Mouse (Mus musculus) ovary, postnatal 10 days (tissue): ENCODE measurements around the gene Flnb.
A peak's percentile ranks its signal among the peaks of the same experiment; 100 is the strongest.

ENCODE experiments used
- DNase-seq: peaks from one replicate; pipeline ENCODE4 v3.0.0; 2022; ENCODE audit warnings: low spot score

Gene Flnb

DNA sequence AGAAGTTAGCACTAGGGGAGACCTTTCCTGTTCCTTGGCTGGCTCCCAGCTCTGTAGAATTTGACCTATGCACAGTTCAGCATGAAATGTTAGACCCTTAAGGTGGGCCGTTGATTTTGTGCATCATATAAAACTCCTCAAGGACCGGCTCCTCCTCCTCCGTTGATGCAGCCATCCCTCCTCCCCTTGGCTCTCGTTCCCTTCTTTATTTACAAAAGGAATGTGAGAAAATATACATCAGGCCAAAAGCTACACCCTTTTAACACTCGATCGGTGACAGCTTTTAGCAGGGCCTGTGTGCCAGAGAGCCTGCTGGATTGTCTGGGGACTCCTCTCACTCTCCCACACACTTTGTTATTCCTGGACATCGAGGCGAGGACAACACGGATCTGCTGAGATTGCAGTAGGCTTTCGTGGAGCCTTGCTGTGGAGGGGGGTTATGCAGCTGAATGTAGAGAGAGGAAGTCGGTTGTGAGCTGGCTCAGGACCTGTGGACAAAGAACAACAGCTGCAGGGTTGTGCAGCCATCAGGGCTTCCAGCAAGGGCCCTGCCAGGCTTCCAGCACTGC is 82.8 kb downstream of the Flnb start:
- DNase-seq: peak; percentile 19

DNA sequence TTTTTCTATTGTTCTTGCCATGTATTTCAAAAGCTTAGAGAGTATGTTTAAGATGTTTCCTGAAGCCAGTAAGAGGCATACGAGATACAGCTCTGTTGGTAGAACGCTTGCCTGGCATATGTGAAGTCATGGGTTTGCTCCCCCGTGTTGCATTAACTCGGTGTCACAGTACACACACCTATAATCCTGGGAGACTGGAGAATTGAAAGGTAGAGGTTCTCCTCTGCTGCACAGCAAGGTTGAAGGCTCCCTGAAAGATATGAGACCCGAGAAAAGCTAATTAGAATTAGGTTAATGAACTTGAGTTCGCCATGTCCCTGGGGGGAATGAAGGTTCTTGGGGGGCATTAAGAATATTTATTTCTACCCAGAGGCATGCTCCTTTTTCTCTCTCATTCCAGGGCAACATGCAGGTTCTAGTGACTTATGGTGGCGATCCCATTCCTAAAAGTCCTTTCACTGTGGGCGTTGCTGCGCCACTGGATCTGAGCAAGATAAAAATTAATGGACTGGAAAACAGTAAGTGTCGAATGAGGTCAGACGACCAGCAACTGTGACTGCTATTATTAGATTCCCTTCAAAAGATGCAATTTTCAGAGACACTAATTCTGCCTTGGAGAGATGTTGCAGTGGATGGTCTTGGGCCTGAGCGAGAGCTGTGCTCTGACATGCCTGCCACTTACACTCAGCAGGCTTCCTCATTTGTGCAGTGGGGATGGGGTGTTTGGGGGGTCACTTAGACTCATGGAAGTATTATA is 83.9 kb downstream of the Flnb start:
- DNase-seq: no peak

DNA sequence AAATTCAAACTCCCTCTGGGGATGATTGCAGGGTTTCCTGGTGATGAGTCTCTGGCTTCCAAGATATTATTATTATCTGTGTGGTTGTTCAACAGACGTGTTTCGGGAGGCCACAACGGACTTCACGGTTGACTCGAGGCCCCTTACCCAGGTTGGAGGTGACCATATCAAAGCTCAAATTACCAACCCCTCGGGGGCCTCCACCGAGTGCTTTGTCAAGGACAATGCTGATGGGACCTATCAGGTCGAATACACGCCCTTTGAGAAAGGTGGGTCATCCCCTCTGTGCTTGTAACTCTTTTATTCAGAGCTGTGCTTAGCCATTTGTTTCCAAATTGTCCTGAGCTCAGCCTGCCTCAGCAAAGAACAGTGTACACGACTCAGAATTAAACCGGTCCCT is 89.3 kb downstream of the Flnb start:
- DNase-seq: no peak

DNA sequence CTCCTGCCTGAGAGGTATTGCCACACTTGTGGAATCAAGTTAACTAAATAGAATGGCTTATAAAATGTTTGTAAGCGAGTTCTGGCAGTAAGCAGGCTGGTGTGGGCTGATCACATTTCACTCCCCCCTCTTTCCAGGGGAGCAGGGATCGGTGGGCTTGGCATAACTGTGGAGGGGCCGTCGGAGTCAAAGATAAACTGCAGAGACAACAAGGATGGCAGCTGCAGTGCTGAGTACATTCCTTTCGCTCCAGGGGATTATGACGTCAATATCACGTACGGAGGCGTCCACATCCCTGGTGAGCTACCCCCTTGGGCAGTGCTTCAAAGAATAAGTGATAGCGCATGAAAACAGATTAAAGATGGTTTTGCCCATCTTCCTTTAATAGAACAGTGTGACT is 91.7 kb downstream of the Flnb start:
- DNase-seq: no peak

DNA sequence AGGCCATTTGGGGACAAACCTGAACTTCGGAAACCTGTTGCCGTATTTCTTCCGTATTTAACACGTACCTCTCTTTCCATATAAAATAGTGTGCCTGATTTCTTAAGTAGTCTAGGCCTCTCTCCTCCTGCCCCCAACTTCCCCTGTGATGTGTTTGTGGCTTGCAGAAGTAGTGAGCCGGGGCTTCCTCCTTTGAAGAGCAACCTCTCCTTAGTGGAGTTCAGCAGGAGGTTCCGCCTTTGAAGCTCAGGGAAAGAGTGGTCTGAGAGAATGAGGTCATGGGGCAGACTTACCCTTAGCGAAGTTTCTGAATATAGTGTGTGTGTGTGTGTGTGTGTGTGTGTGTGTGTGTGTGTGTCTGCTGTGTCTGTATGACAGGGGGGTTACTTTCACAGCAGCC is 96.1 kb downstream of the Flnb start:
- DNase-seq: no peak

DNA sequence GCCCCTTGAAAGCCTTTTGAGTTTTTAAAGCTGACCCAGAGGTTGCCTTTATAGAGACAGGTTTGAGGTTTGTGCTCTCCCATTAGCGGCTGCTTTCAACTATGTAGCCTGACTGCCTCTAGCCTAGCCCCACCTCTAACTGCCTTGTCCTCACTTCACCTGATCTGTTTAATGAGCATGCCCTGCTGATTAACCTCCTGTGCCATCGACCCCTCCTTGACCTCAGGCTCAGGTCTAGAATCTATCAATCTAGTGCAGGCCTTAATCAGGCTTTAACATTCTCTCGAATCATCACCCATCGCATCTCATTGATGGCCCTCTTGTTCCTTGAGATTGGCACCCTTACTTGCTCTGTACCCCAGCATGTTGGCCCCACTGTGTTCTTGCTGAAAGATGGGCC is 96.7 kb downstream of the Flnb start:
- DNase-seq: no peak

DNA sequence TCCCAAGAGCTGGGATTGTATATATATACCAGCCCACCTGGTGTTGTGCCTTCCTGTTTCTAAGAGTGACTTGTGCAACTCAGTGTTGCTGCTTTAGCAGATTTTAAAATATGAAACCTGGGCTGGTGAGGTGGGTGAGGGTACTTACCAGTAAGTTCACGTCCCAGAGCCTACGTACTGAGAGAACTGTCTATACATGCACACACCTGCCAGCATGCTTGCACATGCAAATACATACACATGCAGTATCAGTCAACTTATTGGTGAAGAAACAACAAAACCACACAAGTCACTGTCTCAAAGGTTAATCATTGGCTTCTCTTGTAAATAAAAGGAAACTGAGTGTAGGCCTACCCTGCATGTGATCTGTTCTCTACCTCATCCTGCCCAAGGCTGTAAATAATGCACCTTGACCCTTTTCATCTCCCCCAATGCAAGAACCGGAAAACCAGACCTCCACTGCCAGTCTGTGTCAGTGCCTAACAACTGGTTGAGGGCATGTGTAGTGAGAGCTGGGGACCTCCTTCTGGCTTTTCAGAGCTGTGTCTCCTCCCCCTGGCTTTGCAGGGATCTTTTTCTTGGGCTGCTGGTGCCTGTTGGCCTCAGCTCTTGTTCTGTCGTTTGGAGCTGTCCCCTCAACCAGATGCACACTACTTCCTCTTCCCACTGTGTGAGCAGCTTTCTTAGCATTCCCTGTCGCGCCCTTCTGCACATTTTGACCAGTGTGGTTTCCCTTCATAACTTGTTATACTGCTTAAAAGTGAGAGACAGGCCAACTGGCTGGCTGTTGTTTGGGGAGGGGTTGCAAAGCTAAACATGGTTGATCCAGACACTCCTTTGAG is 100.6 kb downstream of the Flnb start:
- no peak for DNase-seq

DNA sequence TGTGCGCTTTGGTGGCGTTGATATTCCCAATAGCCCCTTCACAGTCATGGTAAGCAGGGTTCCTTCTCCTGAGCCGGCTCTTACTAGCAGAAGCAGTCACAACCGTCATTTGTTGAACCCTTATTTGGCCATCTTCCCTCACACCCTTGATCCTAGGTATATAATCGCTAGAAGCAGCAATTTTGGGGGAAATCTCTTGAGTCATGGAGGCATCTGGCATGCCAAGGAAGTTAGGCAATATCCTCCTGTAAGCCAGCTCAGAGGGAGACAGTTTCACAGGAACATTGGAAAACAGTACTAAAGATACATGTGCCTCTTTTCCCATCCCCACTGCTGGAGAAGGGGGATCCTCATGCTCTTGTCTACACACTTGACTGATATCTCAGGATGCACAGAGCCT is 101.6 kb downstream of the Flnb start:
- DNase-seq: no peak

DNA sequence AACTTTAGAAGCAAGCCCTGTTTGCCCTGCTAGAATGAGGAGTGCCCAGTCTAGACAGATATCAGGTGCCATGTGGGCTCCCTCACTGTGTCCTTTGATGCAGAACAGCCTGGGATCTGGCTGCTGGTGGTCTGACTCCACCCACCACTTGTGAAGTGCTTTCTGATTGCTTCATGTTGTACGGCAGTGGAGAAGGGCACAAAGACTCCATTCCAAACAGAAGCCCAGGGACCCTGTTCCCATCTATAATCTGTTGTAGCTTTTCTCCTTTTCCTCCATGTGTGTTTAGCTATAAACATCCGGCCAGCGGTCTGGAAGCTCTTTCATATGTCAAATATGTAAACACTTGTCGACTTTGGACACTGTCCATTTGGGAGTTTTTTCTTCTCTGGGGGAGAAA is 102.2 kb downstream of the Flnb start:
- no peak for DNase-seq

DNA sequence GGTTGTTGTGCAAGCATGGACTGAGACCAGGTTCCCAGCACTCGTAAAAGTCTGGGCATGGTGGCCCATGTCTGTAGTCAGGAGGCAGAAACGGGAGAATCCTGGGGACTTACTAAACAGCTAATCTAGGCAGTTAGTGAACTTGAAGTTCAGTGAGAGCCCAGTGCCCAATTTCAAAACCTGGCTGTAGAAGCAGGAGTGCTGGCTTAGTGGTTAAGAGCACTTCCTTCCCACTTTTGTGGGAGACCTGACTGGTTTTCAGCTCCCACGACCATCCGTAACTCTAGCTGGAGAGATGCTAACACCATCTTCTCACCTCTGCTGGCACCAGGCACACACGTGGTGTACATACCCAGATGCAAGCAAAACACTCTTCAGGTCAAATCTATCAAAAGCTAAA is 103.7 kb downstream of the Flnb start:
- DNase-seq: no peak

DNA sequence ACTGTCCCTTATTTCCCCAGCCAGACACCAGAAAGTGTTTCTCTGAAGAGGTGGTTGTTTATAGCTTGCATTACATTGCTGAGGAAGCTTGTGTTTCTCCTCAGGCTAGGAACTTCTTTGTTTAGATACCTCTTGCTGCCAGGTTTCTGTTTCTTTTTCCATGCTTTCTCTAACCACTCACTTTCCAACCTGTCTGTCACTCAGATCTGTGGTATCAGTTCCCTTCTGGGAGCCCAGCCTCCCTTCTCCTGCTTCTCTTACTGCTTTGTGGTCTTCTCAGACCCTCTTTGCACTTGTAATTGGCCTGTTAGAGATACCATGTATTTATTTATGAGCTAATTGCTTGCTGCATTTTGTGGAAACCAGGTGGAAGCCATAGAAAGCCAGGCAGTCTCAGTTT is 105.9 kb downstream of the Flnb start:
- DNase-seq: no peak

DNA sequence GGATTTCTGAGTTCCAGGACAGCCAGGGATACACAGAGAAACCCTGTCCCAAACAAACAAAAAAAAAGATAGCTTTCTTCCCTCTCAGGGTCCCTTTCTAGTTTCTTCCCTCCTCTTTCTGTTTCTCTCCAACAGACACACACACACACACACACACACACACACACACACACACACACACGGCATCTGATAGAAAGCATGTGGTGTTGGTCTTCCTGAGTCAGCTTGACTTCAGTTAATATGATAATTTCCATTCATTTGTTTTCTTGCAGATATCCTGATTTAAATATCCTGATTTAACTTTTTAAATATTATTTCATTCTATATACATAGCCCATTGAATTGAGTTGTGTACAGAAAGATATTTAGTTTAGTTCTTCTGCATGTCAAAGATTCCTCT is 110.6 kb downstream of the Flnb start:
- DNase-seq: no peak

DNA sequence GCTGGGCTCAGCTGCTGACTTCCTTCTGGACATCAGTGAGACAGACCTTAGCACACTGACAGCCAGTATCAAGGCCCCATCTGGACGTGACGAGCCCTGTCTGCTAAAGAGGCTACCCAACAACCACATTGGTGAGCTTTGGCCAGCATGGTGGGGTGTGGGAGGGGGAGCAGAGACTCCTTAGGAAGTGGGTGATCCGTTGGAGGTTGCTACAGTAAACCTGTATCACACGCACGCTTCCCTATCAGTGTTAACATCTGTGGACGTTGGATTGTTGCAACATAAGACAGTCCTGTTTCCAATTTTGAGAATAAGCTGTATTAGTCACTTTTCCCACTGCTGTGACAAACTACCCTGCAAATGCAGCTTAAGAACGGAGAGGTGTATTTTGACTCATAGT is 111.3 kb downstream of the Flnb start:
- DNase-seq: no peak

DNA sequence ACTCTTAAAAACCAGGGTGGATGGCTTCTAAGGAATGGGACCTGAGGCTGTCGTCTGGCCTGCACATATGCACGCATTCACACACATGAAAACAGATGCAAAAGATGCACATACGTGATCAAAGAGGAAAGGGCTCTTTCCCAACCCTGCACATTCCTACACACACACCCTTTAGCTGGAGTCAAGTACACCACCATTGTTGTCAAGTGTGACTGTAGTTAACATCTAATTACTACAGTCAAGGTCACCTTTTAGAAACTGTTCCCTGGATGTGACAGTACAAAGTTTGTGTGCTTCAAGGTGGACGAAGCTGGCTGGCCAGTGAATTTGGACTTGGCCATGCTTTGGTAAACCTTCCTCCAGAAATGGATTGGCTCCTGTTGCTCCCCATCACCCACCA is 114.4 kb downstream of the Flnb start:
- no peak for DNase-seq

DNA sequence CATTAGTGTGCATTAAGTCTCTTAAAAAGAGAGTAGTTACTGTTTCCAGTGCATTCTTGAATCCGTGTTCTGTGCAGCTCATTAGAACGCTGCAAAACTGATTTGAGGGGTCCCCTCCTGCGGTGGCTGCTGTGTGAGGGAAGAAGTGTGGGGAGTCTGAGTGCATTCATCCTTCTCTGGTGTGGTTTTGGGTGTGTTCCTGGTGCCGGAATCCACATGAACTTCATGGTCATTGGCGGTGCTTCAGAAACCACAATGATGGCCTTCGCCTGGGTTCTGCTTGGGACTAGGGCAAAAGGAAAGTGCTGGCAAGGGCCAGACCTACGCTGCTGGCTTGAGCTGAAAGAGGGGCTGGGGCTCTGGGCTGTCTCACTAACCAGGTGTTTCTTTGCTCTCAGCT is 116.4 kb downstream of the Flnb start:
- DNase-seq: no peak

DNA sequence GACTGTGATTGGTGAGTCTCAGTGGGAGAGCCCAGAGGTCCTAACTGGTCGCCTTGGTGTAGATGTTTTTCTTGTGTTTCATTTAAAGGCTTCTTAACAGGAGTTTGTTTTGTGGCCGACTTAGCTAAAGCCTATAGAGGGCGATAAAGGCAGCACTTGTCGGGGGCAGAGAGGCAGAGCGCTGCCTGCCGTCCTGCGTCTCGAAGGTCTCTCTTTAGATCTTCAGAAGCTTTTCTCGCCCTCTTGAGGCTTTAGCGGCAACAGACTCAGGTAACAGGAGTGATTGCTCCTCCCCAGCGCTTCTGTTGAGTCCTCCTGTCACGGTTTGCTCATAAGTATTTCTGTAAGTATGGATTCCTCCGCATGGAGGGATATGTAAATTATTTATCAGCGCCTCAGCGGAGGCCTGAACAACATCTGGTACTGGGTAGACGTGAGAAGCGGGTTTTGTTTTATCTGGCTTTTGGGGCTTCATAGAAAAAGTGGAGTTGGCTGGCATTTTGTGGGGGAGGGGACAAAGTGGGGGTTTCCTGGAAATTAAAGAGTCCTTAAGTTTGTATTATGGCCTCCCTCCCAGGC is 119.4 kb downstream of the Flnb start:
- DNase-seq: no peak

DNA sequence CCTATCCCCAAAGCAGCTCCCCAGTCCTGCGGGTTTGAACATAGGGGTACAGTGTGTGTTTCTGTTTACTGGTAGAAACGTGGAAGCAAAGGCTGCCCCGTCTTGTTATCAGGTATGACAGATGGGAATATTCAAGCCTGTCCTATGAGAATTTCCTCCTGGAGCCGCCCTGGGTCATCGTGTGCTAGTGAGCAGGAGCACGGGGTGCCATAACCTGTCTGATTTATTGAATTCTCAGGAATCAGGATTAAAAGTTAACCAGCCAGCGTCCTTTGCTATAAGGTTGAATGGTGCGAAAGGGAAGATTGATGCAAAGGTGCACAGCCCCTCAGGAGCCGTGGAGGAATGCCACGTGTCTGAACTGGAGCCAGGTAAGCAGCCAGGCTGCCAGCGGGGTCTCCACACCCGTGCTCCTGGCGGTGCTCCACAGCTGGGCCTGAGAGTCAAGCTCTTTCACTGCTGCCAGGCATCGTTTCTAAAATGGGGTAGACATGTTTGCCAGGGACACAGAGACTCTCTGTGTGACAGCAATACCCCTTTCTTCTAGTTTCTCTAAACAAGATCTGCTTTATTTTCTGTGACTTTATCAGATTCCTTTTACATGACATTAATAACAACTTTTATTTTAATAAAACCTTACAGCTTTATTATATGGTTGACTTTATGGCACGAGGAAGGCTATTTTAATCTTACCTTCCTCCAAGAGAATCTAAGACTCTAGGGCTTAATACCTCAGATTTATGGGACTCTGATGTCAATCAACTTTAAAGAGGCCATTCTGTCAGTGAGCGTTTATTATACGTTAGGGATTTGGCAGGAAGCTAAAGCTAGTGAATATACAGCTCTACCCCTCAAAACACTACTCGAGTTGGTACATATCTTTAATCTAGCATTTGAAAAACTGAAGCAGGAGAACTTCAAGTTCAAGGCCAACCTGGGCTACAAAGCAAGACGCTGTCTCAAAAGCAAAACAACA is 121.3 kb downstream of the Flnb start:
- no peak for DNase-seq

DNA sequence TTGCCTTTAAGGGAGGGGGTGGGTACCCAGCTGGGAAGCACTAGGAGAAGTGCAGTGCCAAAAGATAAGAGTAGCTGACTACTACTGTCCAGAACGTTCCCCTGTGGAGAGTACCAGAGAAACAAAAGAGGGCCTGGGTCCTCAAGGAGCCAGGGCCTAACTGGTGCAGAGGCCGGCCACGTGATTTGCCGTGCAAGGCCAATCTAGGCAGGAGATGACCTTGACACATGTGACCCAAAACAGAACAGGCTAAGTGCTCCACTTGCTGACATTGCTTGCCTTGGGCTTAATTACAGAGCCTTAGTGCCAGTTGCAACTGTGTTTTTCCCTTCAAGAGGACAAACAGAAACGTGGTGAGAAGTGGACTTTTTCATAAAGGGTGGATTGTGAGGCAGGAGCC is 123.7 kb downstream of the Flnb start:
- DNase-seq: no peak

DNA sequence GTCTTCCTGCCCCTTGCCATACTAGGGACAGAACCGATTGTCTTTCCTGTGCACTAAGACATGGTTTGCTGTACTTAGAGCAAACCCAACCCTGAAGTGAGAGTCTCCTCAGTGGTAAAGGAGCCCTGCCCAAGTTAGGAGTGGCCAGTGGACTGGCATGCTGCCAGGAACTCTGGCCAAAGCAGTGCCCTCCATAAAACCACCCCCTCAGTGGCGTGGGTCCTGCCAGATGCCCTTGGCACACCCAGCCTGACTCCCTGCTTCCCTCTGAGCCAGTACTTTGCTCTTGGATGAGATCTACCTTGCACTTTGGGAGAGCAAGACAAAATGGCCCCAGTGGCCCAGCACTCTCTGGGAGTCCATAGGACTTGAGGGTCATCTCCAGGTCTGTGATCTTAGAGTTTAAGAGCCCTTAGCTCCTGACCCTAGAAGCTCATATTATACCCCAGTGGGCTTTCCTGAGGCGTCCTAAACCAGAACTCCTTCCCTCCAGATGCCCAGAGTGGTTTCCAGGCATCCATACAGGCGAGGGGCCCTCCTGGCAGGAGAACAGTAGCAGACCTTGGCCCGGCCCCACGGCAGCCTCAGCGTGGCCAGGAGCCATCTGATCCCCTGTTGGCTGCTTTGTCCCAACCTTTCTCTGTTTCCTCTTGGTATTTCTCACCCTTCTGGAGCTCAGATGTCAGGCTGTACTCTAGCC is 125.5 kb downstream of the Flnb start:
- no peak for DNase-seq

DNA sequence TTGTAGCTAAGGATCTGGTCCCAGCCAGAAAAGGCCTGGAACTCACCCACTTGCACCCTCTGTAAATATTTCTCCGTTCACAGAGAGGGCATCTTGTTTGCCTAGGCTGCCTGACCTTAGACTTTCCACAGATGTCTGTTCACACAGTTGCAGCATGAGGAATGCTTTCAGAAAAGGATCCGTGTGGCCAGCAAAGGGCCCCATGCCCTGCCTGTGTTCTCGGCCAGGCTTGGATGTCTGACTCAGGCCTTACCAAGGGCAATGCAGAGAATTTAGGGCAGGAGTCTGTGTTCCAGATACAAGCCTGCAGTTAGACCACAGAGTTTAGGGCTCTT is 126.0 kb downstream of the Flnb start:
- DNase-seq: no peak

DNA sequence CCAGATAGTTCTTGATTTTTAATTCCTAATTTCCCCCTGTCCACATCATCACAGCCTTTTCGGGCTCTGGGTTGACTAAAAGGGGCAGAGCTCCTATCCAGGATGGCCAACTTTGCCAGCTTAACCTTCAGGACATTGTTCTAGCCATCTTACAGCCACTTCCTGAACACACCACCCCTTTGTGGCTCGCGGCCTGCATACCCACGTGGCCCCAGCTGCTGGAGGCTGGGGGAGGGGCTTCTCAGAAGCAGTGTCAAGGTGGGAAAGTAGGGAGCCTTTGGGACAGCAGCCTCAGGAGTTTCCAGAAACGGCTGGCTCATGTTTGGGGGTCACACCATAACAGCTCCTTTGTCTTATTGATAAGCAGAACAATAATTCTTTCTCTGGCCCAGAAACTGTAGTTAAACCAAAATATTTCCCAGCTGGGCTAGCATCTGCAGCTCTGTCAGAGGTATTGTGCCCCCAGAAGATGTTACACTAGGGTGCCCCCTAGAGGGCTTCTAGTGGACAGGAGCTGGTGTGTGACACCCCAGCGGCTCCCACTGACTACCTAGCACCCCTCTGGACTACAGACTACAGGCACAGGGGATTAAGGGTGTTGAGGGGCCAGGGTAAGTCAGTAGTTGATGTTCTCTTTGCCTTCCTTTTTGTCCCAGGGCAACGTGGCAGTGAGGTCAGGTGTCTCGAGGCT is 126.7 kb downstream of the Flnb start:
- DNase-seq: no peak
